Mouse (Mus musculus): ENCODE data around the gene Sytl1. TPM values are rescaled to one million over a fixed set of nuclear protein-coding genes. Genes with fewer than 3 reads are reported as not detected.

Gene Sytl1
- polyA plus RNA-seq, 1 experiment from 2014 or later: 0.84 TPM

GRCm38 (mm10) chr4:133210023-133210787 lies 52.7 kb downstream of the Sytl1 start:
- ATAC-seq (ENCODE audit: insufficient read depth): no peak
- H3K4me2 ChIP-seq: no peak overlapping the region
- 88% methylated on average over 24 of the region's 24 CpGs for WGBS
- H3K27me3 ChIP-seq (ENCODE audit: insufficient read depth, low read length): peaks cover 28% of the 10 kb centered on the region; the same call in 1 of the 2 replicates
- H3K27ac ChIP-seq (ENCODE audit: low read depth): no peak overlapping the region
- no peak overlapping the region for H3K9ac ChIP-seq
- H3K9me3 ChIP-seq (ENCODE audit: low read depth, low read length): no peaks in the 10 kb centered on the region
- no peaks in the 10 kb centered on the region for H3K36me3 ChIP-seq (ENCODE audit: insufficient read depth)
- TF ChIP-seq CTCF (IDR thresholded peaks at IDR 0.05; ENCODE audit: low read depth): no peak
- DNase-seq: no peak
- H3K4me1 ChIP-seq (ENCODE audit: insufficient read depth): peaks cover 11% of the 10 kb centered on the region
- H3K4me3 ChIP-seq (ENCODE audit: low read depth, low read length): no peak overlapping the region

DNA sequence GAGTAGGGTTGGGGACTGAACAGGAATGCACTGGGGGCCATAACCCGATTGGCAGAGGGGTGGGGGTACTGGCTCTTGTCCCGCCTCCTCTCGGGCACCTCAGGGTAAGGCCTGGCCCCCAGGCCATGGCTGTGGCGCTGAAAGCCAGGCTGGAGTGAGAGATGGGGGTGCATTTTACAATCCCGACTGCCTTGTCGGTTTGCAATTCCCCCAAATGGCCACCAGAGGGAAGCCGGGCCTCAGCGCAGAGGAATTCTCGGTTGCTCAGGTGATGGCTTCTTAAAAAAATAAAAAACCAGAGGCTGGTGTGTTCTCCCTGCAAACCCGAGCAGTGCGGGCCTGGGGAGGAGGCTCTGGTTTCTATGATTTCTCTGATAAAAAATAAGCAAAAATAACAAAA lies 53.5 kb downstream of the Sytl1 start:
- H3K27ac ChIP-seq (ENCODE audit: low read depth): no peak overlapping the region
- H3K4me1 ChIP-seq (ENCODE audit: insufficient read depth): peaks cover 11% of the 10 kb centered on the region
- no peak overlapping the region for H3K9ac ChIP-seq
- peaks cover 28% of the 10 kb centered on the region; the same call in 1 of the 2 replicates for H3K27me3 ChIP-seq (ENCODE audit: insufficient read depth, low read length)
- no peaks in the 10 kb centered on the region for H3K9me3 ChIP-seq (ENCODE audit: low read depth, low read length)
- 4% methylated on average over 11 of the region's 11 CpGs for WGBS
- TF ChIP-seq CTCF (IDR thresholded peaks at IDR 0.05; ENCODE audit: low read depth): peak; percentile 92
- H3K4me2 ChIP-seq: no peak overlapping the region
- DNase-seq: peak; percentile 83
- H3K4me3 ChIP-seq (ENCODE audit: low read depth, low read length): no peak overlapping the region
- ATAC-seq (ENCODE audit: insufficient read depth): no peak; the same call in 1 of the 2 replicates
- no peaks in the 10 kb centered on the region for H3K36me3 ChIP-seq (ENCODE audit: insufficient read depth)

GRCm38 (mm10) chr4:133204379-133204778 lies 58.5 kb downstream of the Sytl1 start:
- TF ChIP-seq CTCF (IDR thresholded peaks at IDR 0.05; ENCODE audit: low read depth): no peak
- Histone ChIP-seq H3K4me1 (ENCODE audit: insufficient read depth) (peaks cover 11% of the 10 kb centered on the region), H3K9me3 (ENCODE audit: low read depth, low read length) (no peaks in the 10 kb centered on the region), H3K27me3 (ENCODE audit: insufficient read depth, low read length) (no peaks in the 10 kb centered on the region), H3K27ac (ENCODE audit: low read depth) (peak overlapping the region; percentile 18; the same call in 1 of the 2 replicates), H3K4me3 (ENCODE audit: low read depth, low read length) (no peak overlapping the region), H3K36me3 (ENCODE audit: insufficient read depth) (no peaks in the 10 kb centered on the region), H3K9ac (peak overlapping the region; percentile 26), H3K4me2 (no peak overlapping the region)
- DNase-seq (no peak), ATAC-seq (ENCODE audit: insufficient read depth) (no peak)
- 13% methylated on average over 7 of the region's 7 CpGs for WGBS

DNA sequence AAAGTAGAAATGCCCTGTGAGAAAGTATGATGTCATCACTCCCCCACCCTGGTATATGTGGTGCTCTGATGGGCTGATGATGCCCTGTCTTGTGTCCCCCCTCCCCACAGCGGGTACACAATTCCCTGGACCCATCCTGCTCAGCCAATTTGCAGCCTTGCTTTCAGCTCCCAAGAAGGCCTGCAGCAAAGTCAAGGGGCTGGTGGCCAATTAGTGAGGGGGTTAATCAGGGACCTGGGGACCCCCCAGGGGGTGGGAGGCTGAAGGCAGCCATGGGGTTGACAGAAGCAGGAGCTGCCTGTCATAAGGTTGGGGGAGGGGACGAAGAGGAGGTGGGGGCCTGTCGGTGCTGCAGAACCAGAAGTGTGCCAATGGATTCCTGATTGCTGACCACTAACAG lies 59.3 kb downstream of the Sytl1 start:
- Histone ChIP-seq H3K4me2 (no peak overlapping the region), H3K36me3 (ENCODE audit: insufficient read depth) (no peaks in the 10 kb centered on the region), H3K4me1 (ENCODE audit: insufficient read depth) (peaks cover 17% of the 10 kb centered on the region), H3K27me3 (ENCODE audit: insufficient read depth, low read length) (no peaks in the 10 kb centered on the region), H3K9ac (no peak overlapping the region), H3K27ac (ENCODE audit: low read depth) (no peak overlapping the region), H3K4me3 (ENCODE audit: low read depth, low read length) (no peak overlapping the region), H3K9me3 (ENCODE audit: low read depth, low read length) (no peaks in the 10 kb centered on the region)
- no peak for ATAC-seq (ENCODE audit: insufficient read depth)
- no peak for TF ChIP-seq CTCF (IDR thresholded peaks at IDR 0.05; ENCODE audit: low read depth)
- 57% methylated on average over 3 of the region's 3 CpGs for WGBS
- no peak for DNase-seq

Other genes starting within 250 kb of the Sytl1 start
- 96.3 and 101 TPM in 2 replicates for gene Wasf2, start 132.6 kb downstream of the Sytl1 start, polyA plus RNA-seq (2014; fragmentation: Nextera tagmentation; extraction: Ambion mirVana)
- 5.0 and 7.4 TPM in 2 replicates for gene Cd164l2, start 51.0 kb downstream of the Sytl1 start, polyA plus RNA-seq (2014; fragmentation: Nextera tagmentation; extraction: Ambion mirVana)
- 0.18 TPM in 1 of 2 replicates, not detected in the other for gene Gpr3, start 50.6 kb downstream of the Sytl1 start, polyA plus RNA-seq (2014; fragmentation: Nextera tagmentation; extraction: Ambion mirVana)
- gene Map3k6, start 22.3 kb downstream of the Sytl1 start, polyA plus RNA-seq (2014; fragmentation: Nextera tagmentation; extraction: Ambion mirVana): 2.0 and 2.2 TPM in 2 replicates
- gene Tmem222, start 14.7 kb upstream of the Sytl1 start, polyA plus RNA-seq (2014; fragmentation: Nextera tagmentation; extraction: Ambion mirVana): 86.5 and 88.1 TPM in 2 replicates
- gene Wdtc1, start 90.4 kb upstream of the Sytl1 start, polyA plus RNA-seq (2014; fragmentation: Nextera tagmentation; extraction: Ambion mirVana): 13.8 and 15.3 TPM in 2 replicates
- gene Slc9a1, start 106.6 kb upstream of the Sytl1 start, polyA plus RNA-seq (2014; fragmentation: Nextera tagmentation; extraction: Ambion mirVana): 8.7 and 9.7 TPM in 2 replicates
- 0.41 and 0.42 TPM in 2 replicates for gene Tent5b, start 217.0 kb upstream of the Sytl1 start, polyA plus RNA-seq (2014; fragmentation: Nextera tagmentation; extraction: Ambion mirVana)
- 1.1 and 1.3 TPM in 2 replicates for gene Trnp1, start 235.4 kb upstream of the Sytl1 start, polyA plus RNA-seq (2014; fragmentation: Nextera tagmentation; extraction: Ambion mirVana)

Measured in lung, embryonic 14.5 days (tissue).